Mouse (Mus musculus): ENCODE data around the gene Sac3d1. TPM values are rescaled to one million over a fixed set of nuclear protein-coding genes. Genes with fewer than 3 reads are reported as not detected.

Gene Sac3d1
- polyA plus RNA-seq, 2 experiments: 18.4 to 22.7 TPM

DNA sequence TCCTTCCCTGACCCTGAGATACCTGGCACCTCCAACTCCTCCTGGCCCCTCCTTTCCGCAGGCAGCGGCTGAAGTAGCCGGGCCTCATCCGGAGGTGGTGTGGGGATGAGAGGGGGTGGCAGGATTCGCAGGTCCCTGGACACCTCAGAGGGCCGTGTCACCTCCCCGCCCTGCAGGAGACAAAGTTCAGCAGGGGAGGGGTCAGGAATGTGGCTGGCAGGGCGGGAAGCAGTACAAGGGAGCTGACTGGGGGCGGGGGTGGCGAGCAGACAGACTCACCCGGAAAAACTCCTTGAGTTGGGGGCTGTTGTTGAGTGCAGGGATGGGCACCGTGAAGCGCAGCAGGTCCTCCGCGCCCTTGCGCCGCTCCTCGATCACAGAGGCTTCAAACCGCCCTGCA, 3.3 kb upstream of the Sac3d1 start:
- H3K4me3 ChIP-seq (ENCODE audit: insufficient read depth in 1 of 2, low read depth in 2 of 2, low read length in 2 of 2): peak overlapping the region in 1 of 2 experiments; percentile 3; a peak in 1 of 4 replicates
- no peak for ATAC-seq (ENCODE audit: insufficient read depth)
- WGBS (ENCODE audit: insufficient replicate concordance): 67% methylated on average over 19 of the region's 19 CpGs

DNA sequence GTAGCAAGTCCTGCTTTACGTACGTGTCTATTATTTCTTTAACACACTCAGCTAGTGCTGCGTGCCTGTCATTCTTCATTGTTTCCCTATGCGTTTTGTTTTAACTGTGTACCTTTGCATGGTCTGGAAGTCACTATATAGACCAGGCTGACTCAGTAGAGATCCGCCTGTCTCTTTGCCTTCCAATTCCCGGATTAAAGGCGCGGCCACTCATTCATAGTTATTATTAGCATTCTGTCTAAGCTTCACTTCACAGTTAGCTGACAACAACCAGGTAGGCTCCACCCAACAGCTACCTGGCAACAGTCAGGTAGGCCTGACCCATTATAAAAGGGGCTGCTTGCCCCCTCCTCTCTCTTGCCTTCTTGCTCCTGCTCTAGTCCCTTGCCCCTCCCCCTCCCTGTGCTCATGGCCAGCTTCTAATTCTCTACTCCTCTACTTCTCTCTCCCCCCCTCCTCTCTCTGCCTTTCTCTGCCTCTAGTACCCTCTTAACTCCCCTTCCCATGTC, 281 bp upstream of the Sac3d1 start:
- peak overlapping the region; percentile 97 for H3K4me2 ChIP-seq (ENCODE audit: low read depth)
- H3K36me3 ChIP-seq (replicated peaks; ENCODE audit: control insufficient read depth, insufficient read depth, low read depth): peaks cover 15% of the 10 kb centered on the region
- ATAC-seq (ENCODE audit: insufficient read depth): no peak
- TF ChIP-seq EP300 (IDR thresholded peaks at IDR 0.05; ENCODE audit: low read depth) (no peak), CTCF (IDR thresholded peaks at IDR 0.05; ENCODE audit: low read depth) (no peak)
- no peak for DNase-seq (ENCODE audit: low read depth in 3 of 3, low spot score in 3 of 3)
- peak overlapping the region; percentile 22; the same call in 1 of the 2 replicates for H3K27ac ChIP-seq
- peak overlapping the region; percentile 86 for H3K9ac ChIP-seq (replicated peaks)
- 4% methylated on average over 8 of the region's 8 CpGs for WGBS (ENCODE audit: insufficient replicate concordance)
- H3K4me3 ChIP-seq (ENCODE audit: insufficient read depth in 1 of 2, low read depth in 2 of 2, low read length in 2 of 2): peak overlapping the region; percentile 37 to 84
- no peaks in the 10 kb centered on the region for H3K27me3 ChIP-seq (ENCODE audit: control insufficient read depth, insufficient read depth, low read length)
- no peaks in the 10 kb centered on the region for H3K9me3 ChIP-seq (ENCODE audit: control insufficient read depth, low read length)
- peaks cover 9 to 12% of the 10 kb centered on the region in 2 experiments for H3K4me1 ChIP-seq (replicated peaks; ENCODE audit: control insufficient read depth in 2 of 2, insufficient read depth in 2 of 2, low read length in 1 of 2)

More for the DNA sequence above, 3.3 kb upstream of the Sac3d1 start:
- H3K9me3 ChIP-seq (ENCODE audit: control insufficient read depth, low read length): no peaks in the 10 kb centered on the region
- no peak for DNase-seq (ENCODE audit: low read depth in 3 of 3, low spot score in 3 of 3)
- H3K9ac ChIP-seq (replicated peaks): no peak overlapping the region
- H3K27me3 ChIP-seq (ENCODE audit: control insufficient read depth, insufficient read depth, low read length): no peaks in the 10 kb centered on the region
- TF ChIP-seq CTCF (IDR thresholded peaks at IDR 0.05; ENCODE audit: low read depth) (no peak), EP300 (IDR thresholded peaks at IDR 0.05; ENCODE audit: low read depth) (no peak)
- H3K27ac ChIP-seq: no peak overlapping the region
- peaks cover 9% of the 10 kb centered on the region for H3K36me3 ChIP-seq (replicated peaks; ENCODE audit: control insufficient read depth, insufficient read depth, low read depth)
- H3K4me1 ChIP-seq (replicated peaks; ENCODE audit: control insufficient read depth in 2 of 2, insufficient read depth in 2 of 2, low read length in 1 of 2): peaks cover 7 to 14% of the 10 kb centered on the region in 2 experiments
- no peak overlapping the region; the same call in 1 of the 2 replicates for H3K4me2 ChIP-seq (ENCODE audit: low read depth)

DNA sequence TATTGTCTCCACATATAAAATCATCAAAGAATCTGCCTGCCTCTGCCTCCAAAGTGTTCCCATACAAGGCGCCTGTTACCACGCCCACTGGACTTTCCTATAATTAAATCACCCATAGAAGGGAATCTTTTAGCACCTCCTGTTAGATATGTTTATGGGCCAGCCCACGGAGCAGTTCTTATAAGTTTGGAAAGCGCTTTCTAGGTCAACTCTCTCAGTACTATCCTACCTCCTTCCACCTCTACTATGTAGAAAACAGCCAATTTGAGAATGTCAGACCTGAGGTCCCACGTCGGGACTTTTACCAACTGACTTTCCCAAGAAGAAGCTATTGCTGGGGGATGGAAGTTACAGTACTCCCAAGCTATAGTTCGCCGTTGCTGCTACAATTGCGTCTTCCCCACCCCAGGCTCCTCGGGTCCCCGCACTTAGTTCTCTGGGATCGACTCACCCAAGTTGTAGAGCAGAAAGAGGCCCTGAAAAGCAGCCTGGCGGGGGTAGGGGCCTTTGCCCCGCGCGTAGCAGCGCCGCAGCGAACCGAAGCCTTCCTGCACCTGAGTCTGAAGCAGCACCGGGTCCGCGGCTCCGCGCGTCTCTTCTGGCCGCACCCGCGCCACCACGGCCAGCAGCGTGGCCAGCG, 984 bp downstream of the Sac3d1 start:
- WGBS (ENCODE audit: insufficient replicate concordance): 2% methylated on average over 32 of the region's 32 CpGs

DNA sequence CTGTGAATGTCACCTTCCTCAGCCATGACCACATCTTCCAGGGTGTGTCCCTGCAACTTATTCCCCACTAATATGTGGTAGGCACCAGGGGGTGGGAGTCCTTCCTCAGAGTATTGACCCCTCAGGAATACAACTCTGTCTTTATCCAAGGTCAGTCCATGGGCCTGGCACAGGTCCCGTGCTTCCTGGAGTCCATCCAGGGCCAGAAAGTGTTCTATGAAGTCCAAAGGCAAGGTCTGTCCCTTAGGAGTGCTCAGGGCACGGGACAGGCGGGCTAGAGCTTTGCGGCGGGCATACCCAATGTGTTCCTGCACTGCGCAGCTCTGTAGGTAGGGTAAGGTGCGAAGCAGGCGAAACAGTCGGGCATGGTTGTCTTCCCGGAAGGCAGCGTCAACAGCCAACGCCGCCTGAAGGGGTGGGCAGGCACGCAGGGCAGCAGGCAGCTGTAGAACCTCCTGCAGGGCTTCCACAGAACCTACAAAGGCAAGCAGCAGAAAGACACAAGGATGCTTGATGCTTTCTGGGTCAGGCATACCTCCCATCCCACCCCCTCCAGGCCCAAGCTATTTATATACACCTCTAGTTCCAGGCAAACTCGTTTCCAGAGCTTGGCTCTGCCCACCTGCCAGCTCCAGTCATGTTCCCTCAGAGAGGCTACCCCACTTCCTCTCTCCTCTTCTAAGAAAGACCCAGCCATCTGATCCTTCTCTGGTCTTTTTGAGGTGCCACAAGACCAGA, 2.2 kb downstream of the Sac3d1 start:
- H3K4me2 ChIP-seq (ENCODE audit: low read depth): peak overlapping the region; percentile 97
- H3K9me3 ChIP-seq (ENCODE audit: control insufficient read depth, low read length): no peaks in the 10 kb centered on the region
- H3K9ac ChIP-seq (replicated peaks): peak overlapping the region; percentile 37
- DNase-seq (ENCODE audit: low read depth in 3 of 3, low spot score in 3 of 3): no peak
- no peak overlapping the region for H3K27ac ChIP-seq
- no peak for ATAC-seq (ENCODE audit: insufficient read depth)
- H3K36me3 ChIP-seq (replicated peaks; ENCODE audit: control insufficient read depth, insufficient read depth, low read depth): peaks cover 15% of the 10 kb centered on the region
- H3K27me3 ChIP-seq (ENCODE audit: control insufficient read depth, insufficient read depth, low read length): no peaks in the 10 kb centered on the region
- peak overlapping the region in 1 of 2 experiments; percentile 84; a peak in 2 of 4 replicates for H3K4me3 ChIP-seq (ENCODE audit: insufficient read depth in 1 of 2, low read depth in 2 of 2, low read length in 2 of 2)
- TF ChIP-seq EP300 (IDR thresholded peaks at IDR 0.05; ENCODE audit: low read depth) (no peak), CTCF (IDR thresholded peaks at IDR 0.05; ENCODE audit: low read depth) (no peak)
- peaks cover 9% of the 10 kb centered on the region in 2 experiments for H3K4me1 ChIP-seq (replicated peaks; ENCODE audit: control insufficient read depth in 2 of 2, insufficient read depth in 2 of 2, low read length in 1 of 2)
- 84% methylated on average over 15 of the region's 15 CpGs for WGBS (ENCODE audit: insufficient replicate concordance)

More for the DNA sequence above, 984 bp downstream of the Sac3d1 start:
- Histone ChIP-seq H3K27me3 (ENCODE audit: control insufficient read depth, insufficient read depth, low read length) (no peaks in the 10 kb centered on the region), H3K4me2 (ENCODE audit: low read depth) (peak overlapping the region; percentile 97), H3K4me3 (ENCODE audit: insufficient read depth in 1 of 2, low read depth in 2 of 2, low read length in 2 of 2) (peak overlapping the region; percentile 74 to 84), H3K4me1 (replicated peaks; ENCODE audit: control insufficient read depth in 2 of 2, insufficient read depth in 2 of 2, low read length in 1 of 2) (peaks cover 9% of the 10 kb centered on the region in 2 experiments), H3K9me3 (ENCODE audit: control insufficient read depth, low read length) (no peaks in the 10 kb centered on the region), H3K9ac (replicated peaks) (peak overlapping the region; percentile 86), H3K27ac (peak overlapping the region; percentile 90), H3K36me3 (replicated peaks; ENCODE audit: control insufficient read depth, insufficient read depth, low read depth) (peaks cover 15% of the 10 kb centered on the region)
- ATAC-seq (ENCODE audit: insufficient read depth) (no peak), DNase-seq (ENCODE audit: low read depth in 3 of 3, low spot score in 3 of 3) (no peak)
- TF ChIP-seq EP300 (IDR thresholded peaks at IDR 0.05; ENCODE audit: low read depth): no peak

DNA sequence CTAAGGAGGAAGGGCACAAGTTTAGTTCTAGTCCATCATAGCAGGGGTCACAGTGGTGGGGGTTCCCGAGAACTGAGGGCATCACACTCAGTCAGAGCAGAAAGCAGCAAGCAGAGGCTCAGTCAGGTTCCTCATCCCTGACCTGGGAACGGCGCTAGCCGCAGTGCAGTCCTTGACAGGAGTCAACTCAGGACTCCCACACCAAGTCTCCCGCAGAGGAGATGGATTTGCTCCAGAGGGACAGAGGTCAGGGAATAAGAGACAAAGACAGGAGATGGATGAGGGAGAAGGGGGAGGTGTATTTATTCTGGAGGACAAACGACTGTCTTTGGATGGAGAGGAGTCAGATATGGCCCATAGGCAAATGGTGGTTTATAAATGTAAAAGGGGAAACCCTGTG, 5.3 kb downstream of the Sac3d1 start:
- TF ChIP-seq EP300 (IDR thresholded peaks at IDR 0.05; ENCODE audit: low read depth) (no peak), CTCF (IDR thresholded peaks at IDR 0.05; ENCODE audit: low read depth) (no peak)
- Histone ChIP-seq H3K27ac (no peak overlapping the region), H3K9me3 (ENCODE audit: control insufficient read depth, low read length) (no peaks in the 10 kb centered on the region), H3K9ac (replicated peaks) (no peak overlapping the region), H3K27me3 (ENCODE audit: control insufficient read depth, insufficient read depth, low read length) (no peaks in the 10 kb centered on the region), H3K36me3 (replicated peaks; ENCODE audit: control insufficient read depth, insufficient read depth, low read depth) (peaks cover 6% of the 10 kb centered on the region), H3K4me1 (replicated peaks; ENCODE audit: control insufficient read depth in 2 of 2, insufficient read depth in 2 of 2, low read length in 1 of 2) (peaks cover 6% of the 10 kb centered on the region in 2 experiments), H3K4me3 (ENCODE audit: insufficient read depth in 1 of 2, low read depth in 2 of 2, low read length in 2 of 2) (no peak overlapping the region), H3K4me2 (ENCODE audit: low read depth) (no peak overlapping the region)
- no peak for DNase-seq (ENCODE audit: low read depth in 3 of 3, low spot score in 3 of 3)
- ATAC-seq (ENCODE audit: insufficient read depth): no peak
- WGBS (ENCODE audit: insufficient replicate concordance): 64% methylated on average over 6 of the region's 6 CpGs

Measured in liver, embryonic 14.5 days (tissue).